Mouse (Mus musculus) E14TG2a.4 (cell line): ENCODE data around the gene Nup153.

ENCODE experiments used
- H3K27me3 ChIP-seq: 2 replicates; pipeline ENCODE4 v1.6.1; 2014; ENCODE audit warnings: low read length, control low read depth; ENCODE audit not compliant: insufficient read depth
- H3K36me3 ChIP-seq: 2 replicates; pipeline ENCODE4 v1.6.1; 2014; ENCODE audit warnings: low read length, control low read depth; ENCODE audit not compliant: insufficient read depth
- H3K4me1 ChIP-seq: replicated peaks from 2 replicates; pipeline ENCODE4 v1.6.1; 2014; ENCODE audit warnings: low read depth, low read length, control low read depth
- H3K4me3 ChIP-seq: replicated peaks from 2 replicates; pipeline ENCODE4 v1.5.1; 2014; ENCODE audit warnings: mild to moderate bottlenecking, low read length
- H3K9me3 ChIP-seq: 2 replicates; pipeline ENCODE4 v1.6.1; 2014; ENCODE audit warnings: low read length, control low read depth
- CTCF ChIP-seq: conservative IDR thresholded peaks from 2 replicates; pipeline ENCODE4 v1.5.1; 2014; ENCODE audit warnings: low read length
- NANOG ChIP-seq: IDR thresholded peaks from 2 replicates; pipeline ENCODE4 v1.6.1; 2014; ENCODE audit warnings: borderline replicate concordance, low read length, mixed read lengths
- POU5F1 ChIP-seq: IDR thresholded peaks from 2 replicates; pipeline ENCODE4 v1.6.1; 2014; ENCODE audit warnings: low read length, borderline replicate concordance

Gene Nup153

DNA sequence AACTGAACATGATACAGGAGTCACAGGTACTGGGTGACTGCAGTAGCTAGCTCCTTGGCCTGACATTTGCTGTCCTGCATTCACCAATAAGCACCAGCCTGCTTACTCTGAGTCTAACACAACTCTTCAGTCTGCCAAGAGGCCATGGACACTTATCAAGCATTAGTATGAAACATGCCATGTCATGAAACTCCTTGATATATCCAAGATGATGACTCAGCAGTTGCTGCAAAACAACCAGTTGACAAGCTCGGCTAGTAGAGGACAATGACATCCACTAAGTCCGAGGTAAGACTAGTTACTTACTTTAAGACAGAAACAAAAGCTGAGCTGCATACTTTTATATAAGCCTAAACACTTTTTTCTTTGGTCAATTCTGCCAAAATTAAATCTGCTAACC lies 2.5 kb downstream of the Nup153 start:
- Histone ChIP-seq H3K4me1 (peaks cover 72% of the 10 kb centered on the region), H3K36me3 (peaks cover 14% of the 10 kb centered on the region; the same call in 1 of the 2 replicates), H3K9me3 (no peaks in the 10 kb centered on the region), H3K27me3 (no peaks in the 10 kb centered on the region), H3K4me3 (peak overlapping the region; percentile 98)
- TF ChIP-seq POU5F1 (no peak), CTCF (no peak), NANOG (no peak)

DNA sequence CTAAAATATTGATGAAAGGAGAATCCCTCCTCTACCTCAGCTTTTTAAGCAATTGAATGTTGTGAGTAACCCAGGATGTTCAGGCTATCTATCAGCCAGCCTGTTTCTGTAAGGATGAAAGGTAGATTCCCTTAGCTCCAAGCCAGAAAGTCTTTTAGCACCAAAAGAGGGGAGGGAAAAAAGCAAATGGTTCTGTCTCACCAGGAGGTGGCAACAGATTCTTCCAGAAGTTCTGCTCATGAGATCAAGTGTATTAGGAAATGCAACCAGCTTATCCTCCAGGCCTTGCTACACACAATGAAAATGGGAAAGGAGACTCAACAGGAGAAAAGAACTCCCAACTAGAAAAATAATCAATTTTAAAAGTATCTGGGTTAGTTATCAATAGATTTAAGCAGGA lies 3.4 kb downstream of the Nup153 start:
- Histone ChIP-seq H3K9me3 (no peaks in the 10 kb centered on the region), H3K27me3 (no peaks in the 10 kb centered on the region), H3K4me3 (peak overlapping the region; percentile 98), H3K4me1 (peaks cover 75% of the 10 kb centered on the region), H3K36me3 (peaks cover 21% of the 10 kb centered on the region)
- no peak for TF ChIP-seq POU5F1

DNA sequence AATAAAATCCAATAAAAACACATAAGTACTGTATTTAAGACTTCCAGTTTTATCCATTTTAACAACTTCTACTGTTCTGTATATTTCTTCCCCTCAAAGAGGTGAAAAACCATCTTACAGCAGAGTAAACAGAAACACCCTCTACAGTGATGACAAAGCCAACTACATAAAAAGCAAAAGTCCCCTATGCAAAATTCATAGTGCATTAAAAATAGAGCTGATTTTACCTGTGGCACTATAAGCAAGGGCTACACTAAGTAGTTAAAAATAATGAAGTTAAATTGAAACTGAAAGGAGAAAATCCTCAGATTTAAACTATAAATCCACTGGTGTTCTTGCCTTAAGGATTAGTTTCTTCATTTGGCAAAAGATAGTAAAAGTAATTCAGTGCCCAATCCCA lies 6.7 kb downstream of the Nup153 start:
- no peaks in the 10 kb centered on the region for H3K27me3 ChIP-seq
- H3K9me3 ChIP-seq = no peaks in the 10 kb centered on the region
- no peak overlapping the region for H3K4me3 ChIP-seq
- H3K4me1 ChIP-seq = peaks cover 96% of the 10 kb centered on the region
- peaks cover 48% of the 10 kb centered on the region for H3K36me3 ChIP-seq
- no peak for TF ChIP-seq POU5F1
- no peak for TF ChIP-seq NANOG
- TF ChIP-seq CTCF = no peak

DNA sequence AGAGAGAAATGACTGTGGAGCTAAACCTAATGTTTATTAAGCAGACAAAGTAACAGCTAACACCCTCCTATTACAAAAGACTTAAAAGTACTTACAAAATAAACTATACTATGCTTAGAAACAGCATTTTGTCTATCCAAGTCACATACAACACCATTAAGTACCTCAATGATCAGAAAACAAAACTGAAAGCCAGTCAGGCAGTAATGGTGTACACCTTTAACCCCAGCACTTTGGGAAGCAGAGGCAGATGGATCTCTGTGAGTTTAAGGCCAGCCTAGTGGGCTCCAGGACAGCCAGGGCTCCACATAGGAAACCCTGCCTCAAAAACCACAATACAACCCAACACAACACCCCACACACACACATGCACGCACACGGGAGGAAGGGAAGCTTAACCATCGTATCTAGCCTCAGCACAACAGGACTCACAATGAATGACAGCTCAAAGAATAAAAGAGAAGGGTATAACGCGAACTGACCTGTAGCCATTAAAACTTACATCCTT lies 8.8 kb downstream of the Nup153 start:
- Histone ChIP-seq H3K27me3 (no peaks in the 10 kb centered on the region), H3K36me3 (peaks cover 53% of the 10 kb centered on the region), H3K4me1 (peaks cover 87% of the 10 kb centered on the region), H3K9me3 (no peaks in the 10 kb centered on the region), H3K4me3 (no peak overlapping the region)
- TF ChIP-seq CTCF (no peak), POU5F1 (no peak)

DNA sequence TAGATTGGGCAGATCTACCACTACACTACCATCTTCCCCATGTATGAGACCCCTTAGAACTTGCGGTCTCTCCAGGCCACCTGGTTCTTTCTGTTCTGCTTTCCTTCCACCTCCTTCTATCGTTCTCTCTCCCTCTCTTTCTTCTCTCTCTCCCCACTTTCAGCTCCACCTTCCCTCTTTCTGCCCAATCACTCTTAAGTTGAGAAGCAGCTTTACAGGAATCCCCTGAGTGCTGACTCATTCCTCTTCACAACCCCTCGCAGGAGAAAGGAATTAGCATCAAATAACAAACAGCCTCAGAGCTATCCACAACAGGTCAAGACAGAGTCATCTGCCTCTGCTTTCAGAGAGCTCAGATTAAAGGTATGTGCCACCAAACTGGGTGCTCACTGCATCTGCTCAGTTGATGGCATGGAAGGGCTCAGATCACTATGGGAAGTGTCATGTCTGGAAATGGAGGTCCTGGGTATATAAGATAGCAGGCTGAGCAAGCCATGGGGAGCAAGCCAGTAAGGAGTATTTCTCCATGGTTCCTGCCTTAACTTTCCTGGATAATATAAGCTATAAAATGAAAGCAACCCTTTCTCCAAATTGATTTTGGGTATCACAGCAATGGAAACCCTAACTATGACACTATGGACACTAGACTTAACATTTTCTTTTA lies 11.6 kb downstream of the Nup153 start:
- Histone ChIP-seq H3K4me3 (peak overlapping the region; percentile 23; the same call in 1 of the 2 replicates), H3K9me3 (no peaks in the 10 kb centered on the region), H3K36me3 (peaks cover 75% of the 10 kb centered on the region), H3K27me3 (no peaks in the 10 kb centered on the region), H3K4me1 (peaks cover 60% of the 10 kb centered on the region)
- TF ChIP-seq CTCF (no peak), POU5F1 (no peak), NANOG (no peak)

DNA sequence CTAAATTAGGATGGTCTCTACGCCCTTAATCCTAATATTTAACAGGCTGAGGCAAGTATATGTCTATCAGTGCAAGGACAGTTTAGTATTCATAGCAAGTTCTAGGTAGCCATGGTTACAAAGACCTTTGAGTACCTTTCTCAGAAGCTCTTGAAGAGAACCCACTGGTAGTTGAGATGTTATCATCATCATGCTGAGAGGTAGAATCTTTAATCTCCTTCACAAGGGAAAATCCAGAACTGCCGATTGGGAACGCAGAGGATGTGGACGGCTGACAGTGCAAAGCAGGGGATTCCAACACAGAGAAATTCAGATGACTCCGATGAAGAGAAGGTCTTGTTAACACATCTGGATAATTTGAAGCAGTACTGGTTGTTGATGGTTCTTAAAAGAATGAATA lies 14.3 kb downstream of the Nup153 start:
- H3K9me3 ChIP-seq = no peaks in the 10 kb centered on the region
- H3K36me3 ChIP-seq = peaks cover 88% of the 10 kb centered on the region
- no peaks in the 10 kb centered on the region for H3K27me3 ChIP-seq
- no peak for TF ChIP-seq NANOG
- TF ChIP-seq POU5F1 = no peak
- TF ChIP-seq CTCF = no peak
- peaks cover 35% of the 10 kb centered on the region for H3K4me1 ChIP-seq
- H3K4me3 ChIP-seq = no peak overlapping the region

DNA sequence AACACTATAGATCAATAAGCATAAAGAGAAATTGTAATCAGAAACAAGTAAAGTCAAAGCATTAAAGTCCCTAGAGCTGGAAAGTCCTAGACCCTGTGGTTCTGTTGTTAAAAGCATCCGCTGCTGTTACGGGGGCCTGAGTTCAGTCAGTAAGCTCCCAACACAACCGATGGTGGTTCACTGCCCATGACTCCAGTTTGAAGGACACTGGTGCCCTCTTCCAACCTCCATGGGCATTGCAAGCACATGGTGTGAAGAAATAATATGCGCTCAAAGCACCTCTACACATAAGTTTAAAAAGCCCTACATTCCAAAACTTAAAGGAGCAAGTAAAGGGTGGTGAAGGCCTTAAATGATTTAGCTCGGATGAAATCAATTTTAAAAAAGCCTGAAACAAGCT lies 24.6 kb downstream of the Nup153 start:
- H3K27me3 ChIP-seq = no peaks in the 10 kb centered on the region
- H3K4me3 ChIP-seq = no peak overlapping the region
- H3K36me3 ChIP-seq = peaks cover 89% of the 10 kb centered on the region
- peaks cover 33% of the 10 kb centered on the region for H3K4me1 ChIP-seq
- no peaks in the 10 kb centered on the region for H3K9me3 ChIP-seq
- TF ChIP-seq POU5F1 (no peak), CTCF (peak; percentile 18; the same call in 1 of the 2 replicates)

DNA sequence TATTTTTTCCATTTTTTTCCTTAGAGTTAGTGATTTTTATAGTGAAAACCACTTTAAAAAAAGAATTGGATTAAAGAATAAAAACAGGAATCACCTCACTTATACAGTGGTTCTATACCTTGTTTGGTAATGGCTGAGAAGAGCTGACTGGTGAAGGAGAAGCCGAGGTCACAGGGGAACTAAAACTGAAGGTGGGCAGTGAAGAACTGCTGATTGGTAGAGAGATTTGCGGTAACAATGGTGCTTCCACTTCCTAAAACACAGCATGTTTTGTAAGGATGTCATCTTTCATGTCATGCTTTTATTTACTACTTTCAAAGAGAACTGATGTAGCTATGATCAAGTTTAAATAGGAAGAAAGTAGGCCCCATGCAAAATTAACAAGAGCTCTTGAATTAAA lies 26.3 kb downstream of the Nup153 start:
- H3K4me3 ChIP-seq = no peak overlapping the region
- no peaks in the 10 kb centered on the region for H3K9me3 ChIP-seq
- peaks cover 49% of the 10 kb centered on the region for H3K4me1 ChIP-seq
- H3K27me3 ChIP-seq = no peaks in the 10 kb centered on the region
- H3K36me3 ChIP-seq = peaks cover 87% of the 10 kb centered on the region
- no peak for TF ChIP-seq POU5F1
- TF ChIP-seq NANOG = no peak
- TF ChIP-seq CTCF = no peak

DNA sequence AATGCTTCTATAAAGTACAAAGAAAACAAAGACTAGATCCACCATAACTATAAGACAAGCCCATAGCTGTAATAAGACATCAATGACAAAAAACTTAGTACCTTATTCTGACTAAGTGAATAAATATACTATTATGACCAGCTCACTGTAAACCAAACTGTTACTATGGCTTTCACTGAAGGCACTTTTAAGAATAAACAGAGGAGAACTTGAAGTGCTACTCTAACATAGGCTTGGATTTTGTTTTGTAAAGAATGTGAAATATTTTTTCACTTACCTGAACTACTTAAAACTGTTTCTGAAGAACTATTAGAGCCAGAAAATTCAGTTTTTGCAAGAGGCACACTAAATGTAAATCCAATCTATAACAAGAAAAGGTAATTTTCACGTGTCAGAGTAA lies 28.4 kb downstream of the Nup153 start:
- H3K9me3 ChIP-seq = no peaks in the 10 kb centered on the region
- TF ChIP-seq POU5F1 (no peak), NANOG (no peak), CTCF (no peak)
- H3K4me1 ChIP-seq = peaks cover 70% of the 10 kb centered on the region
- H3K36me3 ChIP-seq = peaks cover 88% of the 10 kb centered on the region
- H3K4me3 ChIP-seq = no peak overlapping the region
- H3K27me3 ChIP-seq = no peaks in the 10 kb centered on the region
